Mouse (Mus musculus) ES-Bruce4 (cell line): ENCODE results near the gene Myo1b. TPM values are rescaled to one million over a fixed set of nuclear protein-coding genes. Genes with fewer than 3 reads are reported as not detected.

ENCODE experiments used
- H3K27ac ChIP-seq: 2 replicates; pipeline ENCODE4 v1.5.1; 2012; ENCODE audit warnings: low read length, inconsistent platforms; ENCODE audit not compliant: insufficient read depth
- H3K27me3 ChIP-seq: 2 replicates; pipeline ENCODE4 v1.6.1; 2012; ENCODE audit warnings: mild to moderate bottlenecking, low read length, inconsistent platforms; ENCODE audit not compliant: control insufficient read depth, poor library complexity, insufficient read depth, severe bottlenecking
- H3K36me3 ChIP-seq: 2 replicates; pipeline ENCODE4 v1.6.1; 2012; ENCODE audit warnings: inconsistent platforms, mild to moderate bottlenecking, low read length, moderate library complexity; ENCODE audit not compliant: control insufficient read depth, poor library complexity, insufficient read depth, severe bottlenecking
- H3K4me1 ChIP-seq: one replicate; pipeline ENCODE4 v1.8.1; 2011; ENCODE audit warnings: low read length; ENCODE audit not compliant: control insufficient read depth, insufficient read depth
- H3K4me3 ChIP-seq: 2 replicates; pipeline ENCODE4 v1.5.1; 2011; ENCODE audit warnings: low read depth, mild to moderate bottlenecking, low read length
- H3K9ac ChIP-seq: 2 replicates; pipeline ENCODE4 v1.6.1; 2012; ENCODE audit warnings: low read depth, mild to moderate bottlenecking, inconsistent platforms; ENCODE audit not compliant: poor library complexity, severe bottlenecking
- H3K9me3 ChIP-seq: replicated peaks from 2 replicates; pipeline ENCODE4 v1.6.1; 2012; ENCODE audit warnings: mild to moderate bottlenecking, low read length, inconsistent platforms; ENCODE audit not compliant: control insufficient read depth, poor library complexity, insufficient read depth, severe bottlenecking
- CTCF ChIP-seq: IDR thresholded peaks from one replicate; pipeline ENCODE4 v1.8.1; 2011; ENCODE audit warnings: low read depth, low read length
- EP300 ChIP-seq: IDR thresholded peaks from 2 replicates; pipeline ENCODE4 v1.6.1; 2011; ENCODE audit warnings: low read depth, low read length; ENCODE audit not compliant: insufficient read depth
- POLR2A ChIP-seq: IDR thresholded peaks from one replicate; pipeline ENCODE4 v1.8.1; 2011; ENCODE audit warnings: low read length; ENCODE audit not compliant: insufficient read depth
- polyA plus RNA-seq: library from polyadenylated mRNA; stranded (reverse); fragments of >200 nt; gene quantifications from 2 replicates; pipeline ENCODE4 v1.2.4, GENCODE M21; 2011; ENCODE audit warnings: low read depth; ENCODE audit not compliant: missing spikeins, insufficient read depth, insufficient read length

Myo1b gene
- polyA plus RNA-seq, 1 experiment, result 54.4 TPM

DNA sequence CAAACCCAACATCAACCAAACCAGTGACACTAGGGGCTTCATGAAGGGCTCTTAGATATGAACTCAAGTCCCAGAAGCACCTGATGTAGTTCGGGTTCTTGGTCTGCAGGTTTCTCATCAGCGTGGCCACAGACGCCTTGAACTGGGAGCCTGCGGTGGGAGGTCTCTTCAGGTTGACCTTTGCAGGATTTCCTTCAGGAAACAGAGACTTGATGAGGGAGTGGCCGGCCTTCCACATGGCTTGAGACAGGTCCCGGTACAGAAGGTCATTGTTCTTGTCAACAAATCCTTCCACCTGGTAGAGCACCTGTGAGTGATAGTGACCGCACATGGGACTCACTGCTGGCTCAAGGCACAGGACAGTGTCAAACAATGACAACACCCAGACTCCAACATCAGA is 137.6 kb downstream of the Myo1b start:
- no peaks in the 10 kb centered on the region; the same call in none of the 2 replicates for H3K36me3 ChIP-seq
- H3K9me3 ChIP-seq, result no peaks in the 10 kb centered on the region
- no peak overlapping the region for H3K4me3 ChIP-seq
- no peak overlapping the region for H3K9ac ChIP-seq
- H3K27ac ChIP-seq, result no peak overlapping the region
- H3K27me3 ChIP-seq, result no peaks in the 10 kb centered on the region
- no peak for TF ChIP-seq EP300
- no peak for TF ChIP-seq POLR2A
- TF ChIP-seq CTCF, result no peak
- H3K4me1 ChIP-seq, result no peaks in the 10 kb centered on the region

DNA sequence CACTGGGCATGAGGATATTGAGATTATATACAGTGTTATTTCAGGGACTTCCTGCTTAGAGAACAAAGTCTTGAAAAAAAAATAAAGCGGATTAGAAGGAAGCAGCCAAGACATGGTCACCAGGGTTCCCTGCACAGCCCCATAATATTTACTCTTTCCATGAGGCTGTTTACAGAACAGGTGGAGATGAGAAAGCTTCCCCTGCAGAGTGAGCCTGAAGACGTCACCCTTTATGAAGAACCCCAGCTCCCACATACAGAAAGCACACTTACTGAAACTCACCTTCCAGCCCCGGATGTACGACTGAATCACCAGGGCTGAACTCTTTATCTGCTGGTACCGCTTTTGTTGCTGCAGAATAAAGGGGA is 145.4 kb downstream of the Myo1b start:
- TF ChIP-seq EP300 (no peak), POLR2A (no peak), CTCF (no peak)
- H3K36me3 ChIP-seq, result peaks cover 7% of the 10 kb centered on the region; the same call in 1 of the 2 replicates
- H3K9ac ChIP-seq, result no peak overlapping the region
- no peaks in the 10 kb centered on the region for H3K4me1 ChIP-seq
- H3K27ac ChIP-seq, result no peak overlapping the region
- no peaks in the 10 kb centered on the region for H3K9me3 ChIP-seq
- no peak overlapping the region for H3K4me3 ChIP-seq
- H3K27me3 ChIP-seq, result no peaks in the 10 kb centered on the region

DNA sequence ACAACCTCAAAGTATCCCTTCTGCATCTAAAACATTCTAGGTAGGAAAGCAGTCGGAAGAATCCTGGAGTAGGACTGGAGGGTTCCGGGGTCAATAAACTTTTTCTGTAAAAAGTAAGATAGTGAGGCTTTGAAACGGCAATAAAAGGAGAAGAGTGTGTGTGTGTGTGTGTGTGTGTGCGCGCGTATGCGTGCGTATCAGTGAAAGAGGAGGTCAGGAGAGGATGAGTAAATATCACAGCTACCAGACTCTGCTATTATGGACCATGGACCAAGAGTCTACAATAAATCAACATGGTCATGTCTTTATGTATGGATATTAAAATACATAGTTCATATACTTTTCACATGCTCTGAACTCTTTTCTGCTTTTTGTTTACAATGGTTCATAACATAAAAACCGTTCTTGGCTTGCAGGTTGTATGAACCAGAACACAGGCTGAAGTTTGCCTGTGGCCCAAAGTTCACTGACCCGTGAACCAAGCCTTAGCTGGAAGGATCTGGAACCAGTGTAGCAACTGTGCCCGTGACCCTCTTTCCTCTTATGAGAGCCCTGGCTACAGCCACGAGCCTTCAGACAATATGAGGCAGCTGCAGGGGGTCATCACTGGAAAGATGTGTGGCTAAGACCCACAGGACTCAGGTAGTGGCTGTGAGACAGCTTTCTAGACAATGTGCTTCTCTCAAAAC is 145.9 kb downstream of the Myo1b start:
- Histone ChIP-seq H3K9ac (no peak overlapping the region), H3K27ac (no peak overlapping the region), H3K36me3 (peaks cover 7% of the 10 kb centered on the region; the same call in 1 of the 2 replicates), H3K4me3 (no peak overlapping the region), H3K27me3 (no peaks in the 10 kb centered on the region), H3K4me1 (no peaks in the 10 kb centered on the region), H3K9me3 (no peaks in the 10 kb centered on the region)
- TF ChIP-seq CTCF, result no peak
- no peak for TF ChIP-seq EP300
- TF ChIP-seq POLR2A, result no peak

DNA sequence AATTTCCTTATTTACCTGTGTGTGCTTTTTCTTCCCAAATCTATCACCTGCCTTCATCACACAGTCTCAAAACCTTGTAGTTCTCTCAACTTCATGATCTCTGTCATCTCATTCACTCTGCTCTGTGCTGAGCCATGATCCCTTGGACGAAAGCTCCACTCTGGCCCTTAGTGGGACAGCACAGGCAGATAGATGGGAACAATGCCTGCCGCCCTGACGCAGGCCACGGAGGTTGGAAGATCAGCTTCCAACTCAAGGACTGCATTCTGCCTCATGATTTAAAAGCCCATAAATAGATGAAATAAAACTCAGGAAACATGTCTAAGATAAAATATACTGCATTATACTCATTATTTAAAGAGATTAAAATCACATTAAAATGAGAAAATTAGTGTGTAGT is 149.6 kb downstream of the Myo1b start:
- TF ChIP-seq POLR2A (no peak), EP300 (no peak), CTCF (no peak)
- no peaks in the 10 kb centered on the region for H3K9me3 ChIP-seq
- H3K9ac ChIP-seq, result no peak overlapping the region
- no peak overlapping the region for H3K27ac ChIP-seq
- H3K4me1 ChIP-seq, result no peaks in the 10 kb centered on the region
- 0 out of 2 replicates have a peak, but pooled peaks cover 2% of the 10 kb centered on the region for H3K36me3 ChIP-seq
- no peaks in the 10 kb centered on the region for H3K27me3 ChIP-seq
- no peak overlapping the region for H3K4me3 ChIP-seq

DNA sequence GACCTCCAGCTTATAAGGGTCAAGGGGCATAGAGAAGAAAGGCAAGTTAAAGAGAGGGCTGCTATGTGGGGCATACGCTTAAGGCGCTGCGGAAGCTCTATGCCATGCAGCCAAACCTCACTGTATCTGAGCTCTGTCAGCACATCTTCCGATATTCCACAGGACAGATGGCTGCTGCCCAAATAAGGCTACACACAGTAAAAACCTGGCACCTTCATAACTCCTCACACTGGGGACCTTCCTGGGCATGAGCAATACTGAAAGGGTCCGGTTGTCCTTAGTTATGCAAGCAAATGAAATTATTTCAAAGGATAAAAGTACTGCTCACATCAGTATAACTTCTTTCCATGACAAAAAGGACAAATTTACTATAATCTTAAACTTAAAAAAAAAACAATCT is 150.7 kb downstream of the Myo1b start:
- no peak for TF ChIP-seq CTCF
- no peak for TF ChIP-seq EP300
- no peak for TF ChIP-seq POLR2A
- Histone ChIP-seq H3K4me3 (no peak overlapping the region), H3K9me3 (no peaks in the 10 kb centered on the region), H3K27ac (no peak overlapping the region), H3K4me1 (no peaks in the 10 kb centered on the region), H3K36me3 (0 out of 2 replicates have a peak, but pooled peaks cover 2% of the 10 kb centered on the region), H3K9ac (no peak overlapping the region), H3K27me3 (no peaks in the 10 kb centered on the region)

DNA sequence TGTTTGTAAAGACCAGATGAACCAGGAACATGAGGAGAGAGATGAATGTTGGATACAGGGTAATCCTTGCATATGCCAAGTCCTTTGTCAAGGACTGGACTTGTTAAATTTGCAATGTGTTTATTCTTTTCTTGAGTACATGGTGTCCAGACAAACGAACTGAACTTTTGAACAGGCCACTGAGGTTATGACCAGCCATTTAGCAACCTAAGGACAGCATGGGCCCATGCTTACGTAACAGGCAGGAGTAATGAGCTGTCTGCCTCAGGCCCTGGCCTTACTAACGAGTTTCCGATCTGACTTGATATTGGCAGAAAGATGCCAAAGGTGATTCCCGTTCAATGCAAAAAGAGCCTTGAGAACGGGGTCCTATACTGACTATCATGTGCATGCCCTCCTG is 156.2 kb downstream of the Myo1b start:
- no peak overlapping the region for H3K4me3 ChIP-seq
- no peak for TF ChIP-seq POLR2A
- TF ChIP-seq CTCF, result no peak
- TF ChIP-seq EP300, result no peak
- peaks cover 2% of the 10 kb centered on the region for H3K4me1 ChIP-seq
- H3K27me3 ChIP-seq, result no peaks in the 10 kb centered on the region
- no peak overlapping the region for H3K27ac ChIP-seq
- H3K36me3 ChIP-seq, result no peaks in the 10 kb centered on the region
- no peak overlapping the region for H3K9ac ChIP-seq
- H3K9me3 ChIP-seq, result no peaks in the 10 kb centered on the region
